Comparison of ENCODE assay signal across 27 mouse cellular contexts in genomic region chr2:18695629-18696150, GRCm38 (mm10). TPM values are rescaled to one million over a fixed set of nuclear protein-coding genes. Genes with fewer than 3 reads are reported as not detected.
DNase-seq lines count a peak whose midpoint lies in the region; ATAC-seq and TF ChIP-seq lines count a peak whose summit lies in the region.
"Had no signal": no experiment of that assay in that cellular context is flagged by ENCODE, and none has a peak within 500 bp of the region (broad histone marks: within the 10 kb centered on the region; RNA-seq: fewer than 3 reads in every experiment).

No protein-coding gene starts in this region.

- no peak overlapping the region for H3K4me3 ChIP-seq in forebrain, postnatal 0 days (ENCODE audit: low read depth, low read length)
- H3K4me3 ChIP-seq in forebrain, embryonic 13.5 days, result no peak overlapping the region
- H3K4me3 ChIP-seq in neural tube, embryonic 15.5 days (replicated peaks), result no peak overlapping the region
- H3K4me3 ChIP-seq: embryonic facial prominence, embryonic 12.5 days; neural tube, embryonic 12.5 days had no signal

- ATAC-seq in forebrain, postnatal 0 days, result no peak
- ATAC-seq in forebrain, embryonic 13.5 days, result no peak
- no peak for ATAC-seq in neural tube, embryonic 15.5 days (ENCODE audit: low FRiP score)
- ATAC-seq: hindbrain, embryonic 16.5 days had no signal

- H3K27me3 ChIP-seq in forebrain, postnatal 0 days (ENCODE audit: insufficient read depth, low read length), result peaks cover 77% of the 10 kb centered on the region
- peaks cover 74% of the 10 kb centered on the region for H3K27me3 ChIP-seq in forebrain, embryonic 13.5 days
- H3K27me3 ChIP-seq in neural tube, embryonic 15.5 days (replicated peaks), result peaks cover 55% of the 10 kb centered on the region

- no peak overlapping the region for H3K4me2 ChIP-seq in forebrain, postnatal 0 days (ENCODE audit: low read depth)
- H3K4me2 ChIP-seq in forebrain, embryonic 13.5 days, result no peak overlapping the region
- no peak overlapping the region for H3K4me2 ChIP-seq in neural tube, embryonic 15.5 days

- H3K36me3 ChIP-seq in forebrain, postnatal 0 days (ENCODE audit: insufficient read depth), result no peaks in the 10 kb centered on the region
- H3K36me3 ChIP-seq in forebrain, embryonic 13.5 days (ENCODE audit: poor library complexity, severe bottlenecking), result no peaks in the 10 kb centered on the region
- H3K36me3 ChIP-seq in neural tube, embryonic 15.5 days, result no peaks in the 10 kb centered on the region
- H3K36me3 ChIP-seq: embryonic facial prominence, embryonic 12.5 days; forebrain, embryonic 12.5 days; G1E; limb, embryonic 15.5 days; neural tube, embryonic 12.5 days; stomach, embryonic 15.5 days had no signal

- H3K9me3 ChIP-seq in forebrain, postnatal 0 days (ENCODE audit: low read length), result no peaks in the 10 kb centered on the region
- no peaks in the 10 kb centered on the region for H3K9me3 ChIP-seq in forebrain, embryonic 13.5 days (replicated peaks)
- H3K9me3 ChIP-seq in neural tube, embryonic 15.5 days (replicated peaks), result no peaks in the 10 kb centered on the region
- H3K9me3 ChIP-seq: embryonic facial prominence, embryonic 12.5 days; forebrain, embryonic 12.5 days; limb, embryonic 15.5 days; neural tube, embryonic 12.5 days; stomach, embryonic 15.5 days had no signal

- no peaks in the 10 kb centered on the region for H3K4me1 ChIP-seq in forebrain, postnatal 0 days (ENCODE audit: insufficient read depth)
- peaks cover 21% of the 10 kb centered on the region for H3K4me1 ChIP-seq in forebrain, embryonic 13.5 days
- peaks cover 19% of the 10 kb centered on the region for H3K4me1 ChIP-seq in neural tube, embryonic 15.5 days

- no peak overlapping the region for H3K9ac ChIP-seq in forebrain, postnatal 0 days
- no peak overlapping the region for H3K9ac ChIP-seq in forebrain, embryonic 13.5 days
- no peak overlapping the region for H3K9ac ChIP-seq in neural tube, embryonic 15.5 days (replicated peaks)
- H3K9ac ChIP-seq: embryonic facial prominence, embryonic 12.5 days; forebrain, embryonic 12.5 days; limb, embryonic 15.5 days; liver, embryonic 14.5 days; neural tube, embryonic 12.5 days; stomach, embryonic 15.5 days had no signal

- 8% methylated on average over 7 of the region's 7 CpGs for WGBS in forebrain, postnatal 0 days
- WGBS in forebrain, embryonic 13.5 days, result 6% methylated on average over 7 of the region's 7 CpGs
- WGBS in neural tube, embryonic 15.5 days, result 4% methylated on average over 7 of the region's 7 CpGs

- peak; percentile 48 for DNase-seq in forebrain, postnatal 0 days
- DNase-seq in neural tube, embryonic 10.5 days (ENCODE audit: extremely low spot score, low spot score), result peak; percentile 41
- DNase-seq in induced T-regulatory cell, adult 2 months (ENCODE audit: low read depth), result peak; percentile 36
- DNase-seq in adrenal gland, adult (ENCODE audit: inconsistent age in 2 of 2, low spot score in 1 of 2), result no peak
- no peak for DNase-seq in heart, adult 11 months
- DNase-seq: adrenal gland, postnatal 10 days; cerebellum, adult 2 months; cerebellum, postnatal 36 days; kidney, adult 18-20 months; kidney, postnatal 4 days; layer of hippocampus, adult 9-11 months; thymus, adult 2 months had no signal

- no peak overlapping the region for H3K27ac ChIP-seq in forebrain, postnatal 0 days (ENCODE audit: low read depth, low read length)
- no peak overlapping the region for H3K27ac ChIP-seq in forebrain, embryonic 13.5 days
- no peak overlapping the region for H3K27ac ChIP-seq in neural tube, embryonic 15.5 days (replicated peaks)
- H3K27ac ChIP-seq: embryonic facial prominence, embryonic 12.5 days; forebrain, embryonic 12.5 days; limb, embryonic 15.5 days; liver, embryonic 14.5 days; macrophage; neural tube, embryonic 12.5 days; stomach, embryonic 15.5 days had no signal

- no peak for TF ChIP-seq CTCF in forebrain, postnatal 0 days (IDR thresholded peaks at IDR 0.05; ENCODE audit: low read depth)

RNA-seq across cellular contexts. Expression of gene Spag6, which starts 1.9 kb away (rescaled TPM):
- total RNA-seq in forebrain, postnatal 0 days (2014; rRNA removed), result not detected in 2 replicates
- 0.06 and 0.21 TPM in 2 replicates for polyA plus RNA-seq in forebrain, postnatal 0 days (2015; fragmentation: Nextera tagmentation; extraction: Ambion mirVana)
- polyA plus RNA-seq in forebrain, embryonic 13.5 days (2015; fragmentation: Nextera tagmentation; extraction: Ambion mirVana), result 0.20 and 0.32 TPM in 2 replicates
- 0.06 TPM in 1 of 2 replicates, not detected in the other for polyA plus RNA-seq in neural tube, embryonic 15.5 days (2015; fragmentation: Nextera tagmentation; extraction: Ambion mirVana)
- total RNA-seq: hematopoietic stem cell, adult 5-6 weeks; monocyte, adult 5-6 weeks had no signal
- polyA plus RNA-seq: heart, embryonic 11.5 days; kidney, embryonic 16.5 days; liver, embryonic 14.5 days; macrophage had no signal

RNA-seq across cellular contexts. Expression of gene Bmi1, which starts 18.9 kb away (rescaled TPM):
- total RNA-seq in forebrain, postnatal 0 days (2014; rRNA removed), result 92.2 and 94.7 TPM in 2 replicates
- polyA plus RNA-seq in forebrain, postnatal 0 days (2015; fragmentation: Nextera tagmentation; extraction: Ambion mirVana), result 17.4 and 21.4 TPM in 2 replicates
- 34.4 and 35.5 TPM in 2 replicates for polyA plus RNA-seq in forebrain, embryonic 13.5 days (2015; fragmentation: Nextera tagmentation; extraction: Ambion mirVana)
- 18.1 and 19.8 TPM in 2 replicates for polyA plus RNA-seq in neural tube, embryonic 15.5 days (2015; fragmentation: Nextera tagmentation; extraction: Ambion mirVana)

RNA-seq across cellular contexts. Expression of gene Commd3, which starts 23.5 kb away (rescaled TPM):
- 164 and 184 TPM in 2 replicates for total RNA-seq in forebrain, postnatal 0 days (2014; rRNA removed)
- 256 and 334 TPM in 2 replicates for polyA plus RNA-seq in forebrain, postnatal 0 days (2015; fragmentation: Nextera tagmentation; extraction: Ambion mirVana)
- polyA plus RNA-seq in forebrain, embryonic 13.5 days (2015; fragmentation: Nextera tagmentation; extraction: Ambion mirVana), result 211 and 226 TPM in 2 replicates
- polyA plus RNA-seq in neural tube, embryonic 15.5 days (2015; fragmentation: Nextera tagmentation; extraction: Ambion mirVana), result 192 and 193 TPM in 2 replicates

Comparison
In these comparisons a context has a peak if more than half of its experiments do, and no peak if none do; other contexts are left out.
1. DNase-seq: peak in forebrain, postnatal 0 days (single experiment), neural tube, embryonic 10.5 days (single experiment) and induced T-regulatory cell, adult 2 months (single experiment); none in adrenal gland, adult (0 of 2) and heart, adult 11 months (single experiment).